Mouse (Mus musculus) liver, postnatal 0 days (tissue): ENCODE measurements around the gene Hoxb8.

Source experiments
- CTCF ChIP-seq: sonication (generic); IDR thresholded peaks from 2 replicates; pipeline ENCODE4 v1.5.1; 2016; ENCODE audit warnings: antibody characterized with exemption, low read depth
- EP300 ChIP-seq: IDR thresholded peaks from 2 replicates; pipeline ENCODE4 v1.6.1; 2016; ENCODE audit warnings: antibody characterized with exemption, low read depth, mild to moderate bottlenecking

DNA sequence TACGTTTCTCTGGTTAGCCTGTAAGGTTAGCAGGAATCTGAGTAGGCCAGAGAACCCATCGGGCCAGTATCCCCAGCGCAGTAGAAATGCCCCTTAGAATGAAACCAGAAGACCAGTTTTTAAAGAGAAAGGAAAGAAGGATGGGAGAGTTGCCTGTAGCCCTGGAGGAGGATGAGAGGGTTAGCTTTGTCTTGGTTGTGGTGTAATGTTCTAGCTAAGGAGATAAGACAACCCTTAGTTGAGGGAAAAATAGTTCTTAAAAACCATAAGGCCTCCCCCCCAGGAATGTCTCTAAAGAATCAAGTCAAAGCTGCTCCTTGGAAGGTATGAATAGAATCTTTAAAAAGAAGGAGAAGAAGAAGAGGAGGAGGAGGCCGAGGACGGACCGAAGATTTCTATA is 41.0 kb downstream of the Hoxb8 start:
- TF ChIP-seq CTCF (no peak), EP300 (no peak)
